ENCODE assay signal across 9 mouse cellular contexts in the genomic region with DNA sequence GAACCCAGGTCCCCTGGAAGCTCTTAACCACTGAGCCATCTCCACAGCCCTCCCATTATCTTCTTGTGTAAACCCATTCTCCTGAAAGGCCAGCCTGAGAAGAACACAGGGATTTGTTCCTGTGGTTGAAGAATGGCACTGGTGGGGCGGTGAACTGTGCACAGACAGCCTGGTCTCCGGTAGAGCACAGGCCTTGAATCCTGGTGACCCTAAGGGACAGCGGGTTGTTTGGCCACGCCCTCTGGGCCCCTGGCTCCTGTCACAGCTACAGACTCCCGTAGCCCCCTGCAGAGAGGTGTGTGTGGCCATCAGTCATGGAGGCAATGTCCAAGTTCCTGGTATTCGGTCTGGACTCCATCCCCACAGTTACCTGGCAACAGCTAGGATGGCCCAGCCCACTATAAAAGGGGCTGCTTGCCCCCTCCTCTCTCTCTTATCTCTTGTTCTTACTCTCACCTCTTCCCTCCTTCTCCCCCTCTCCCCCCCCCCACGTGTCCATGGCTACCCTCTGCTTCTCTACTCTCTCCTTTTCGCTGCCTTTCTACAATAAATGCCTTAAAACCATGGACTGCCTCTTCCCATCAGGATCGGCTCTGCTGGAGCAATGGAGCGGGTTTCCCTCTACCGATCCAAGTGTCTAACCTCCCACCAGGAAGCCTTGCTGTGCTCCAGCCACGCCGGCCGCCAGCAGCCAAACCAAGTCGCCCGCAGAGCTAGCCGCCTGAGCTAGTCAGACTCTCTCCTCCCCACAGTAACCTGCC. TPM values are rescaled to one million over a fixed set of nuclear protein-coding genes. Genes with fewer than 3 reads are reported as not detected.
DNase-seq lines count a peak whose midpoint lies in the region; ATAC-seq and TF ChIP-seq lines count a peak whose summit lies in the region.
"Had no signal": no experiment of that assay in that cellular context is flagged by ENCODE, and none has a peak within 500 bp of the region (broad histone marks: within the 10 kb centered on the region; RNA-seq: fewer than 3 reads in every experiment).

No protein-coding gene starts in this region.

- H3K4me1 ChIP-seq in intestine, embryonic 14.5 days (replicated peaks; ENCODE audit: control insufficient read depth, insufficient read depth, low read length), result 0 out of 2 replicates have a peak, but pooled peaks cover 7% of the 10 kb centered on the region
- no peaks in the 10 kb centered on the region for H3K4me1 ChIP-seq in intestine, postnatal 0 days (replicated peaks; ENCODE audit: control insufficient read depth, insufficient read depth, low read length)
- no peaks in the 10 kb centered on the region for H3K4me1 ChIP-seq in hindbrain, embryonic 14.5 days (replicated peaks; ENCODE audit: control insufficient read depth, insufficient read depth, low read length)
- no peaks in the 10 kb centered on the region for H3K4me1 ChIP-seq in midbrain, postnatal 0 days (ENCODE audit: insufficient read depth, low read length)
- H3K4me1 ChIP-seq in liver, embryonic 12.5 days, result no peaks in the 10 kb centered on the region

- H3K4me2 ChIP-seq in intestine, embryonic 14.5 days (ENCODE audit: low read length), result 0 out of 2 replicates have a peak overlapping the region, but pooled peaks have one; percentile 11
- no peak overlapping the region for H3K4me2 ChIP-seq in intestine, postnatal 0 days (replicated peaks; ENCODE audit: low read depth)
- peak overlapping the region; percentile 36 for H3K4me2 ChIP-seq in hindbrain, embryonic 14.5 days (replicated peaks)
- peak overlapping the region; percentile 36 for H3K4me2 ChIP-seq in midbrain, postnatal 0 days (ENCODE audit: low read depth, low read length, poor library complexity, severe bottlenecking)
- H3K4me2 ChIP-seq in liver, embryonic 12.5 days, result no peak overlapping the region

- 0 out of 2 replicates have a peak, but pooled peaks cover 3% of the 10 kb centered on the region for H3K27me3 ChIP-seq in intestine, embryonic 14.5 days (replicated peaks; ENCODE audit: control insufficient read depth, insufficient read depth, low read length)
- no peaks in the 10 kb centered on the region for H3K27me3 ChIP-seq in intestine, postnatal 0 days (replicated peaks; ENCODE audit: control insufficient read depth, insufficient read depth, low read length)
- H3K27me3 ChIP-seq in hindbrain, embryonic 14.5 days (ENCODE audit: control insufficient read depth, insufficient read depth, low read length), result no peaks in the 10 kb centered on the region; the same call in 1 of the 2 replicates
- peaks cover 3% of the 10 kb centered on the region; the same call in 1 of the 2 replicates for H3K27me3 ChIP-seq in midbrain, postnatal 0 days (ENCODE audit: insufficient read depth, low read length)
- H3K27me3 ChIP-seq in liver, embryonic 12.5 days (replicated peaks), result peaks cover 29% of the 10 kb centered on the region

- 30% methylated on average over 17 of the region's 17 CpGs for WGBS in intestine, embryonic 14.5 days
- WGBS in intestine, postnatal 0 days, result 35% methylated on average over 17 of the region's 17 CpGs
- 11% methylated on average over 17 of the region's 17 CpGs for WGBS in hindbrain, embryonic 14.5 days
- WGBS in midbrain, postnatal 0 days, result 7% methylated on average over 17 of the region's 17 CpGs
- 42% methylated on average over 17 of the region's 17 CpGs for WGBS in liver, embryonic 12.5 days (ENCODE audit: insufficient replicate concordance)

- no peak overlapping the region for H3K27ac ChIP-seq in intestine, embryonic 14.5 days (ENCODE audit: low read depth)
- no peak overlapping the region for H3K27ac ChIP-seq in intestine, postnatal 0 days (ENCODE audit: low read depth, low read length)
- H3K27ac ChIP-seq in hindbrain, embryonic 14.5 days, result no peak overlapping the region
- H3K27ac ChIP-seq in midbrain, postnatal 0 days (ENCODE audit: low read depth, low read length), result no peak overlapping the region
- no peak overlapping the region for H3K27ac ChIP-seq in liver, embryonic 12.5 days

- H3K4me3 ChIP-seq in intestine, embryonic 14.5 days (ENCODE audit: low read depth, low read length), result no peak overlapping the region
- no peak overlapping the region for H3K4me3 ChIP-seq in intestine, postnatal 0 days (ENCODE audit: low read depth, low read length)
- H3K4me3 ChIP-seq in hindbrain, embryonic 14.5 days (replicated peaks; ENCODE audit: low read length), result no peak overlapping the region
- H3K4me3 ChIP-seq in midbrain, postnatal 0 days (ENCODE audit: low read depth, low read length), result no peak overlapping the region
- H3K4me3 ChIP-seq in liver, embryonic 12.5 days, result no peak overlapping the region

- H3K9ac ChIP-seq in intestine, embryonic 14.5 days (ENCODE audit: low read length), result no peak overlapping the region
- H3K9ac ChIP-seq in intestine, postnatal 0 days (ENCODE audit: low read depth, low read length), result no peak overlapping the region
- H3K9ac ChIP-seq in hindbrain, embryonic 14.5 days, result peak overlapping the region; percentile 32; the same call in 1 of the 2 replicates
- H3K9ac ChIP-seq in midbrain, postnatal 0 days (replicated peaks; ENCODE audit: low read length, poor library complexity, severe bottlenecking), result no peak overlapping the region
- no peak overlapping the region for H3K9ac ChIP-seq in liver, embryonic 12.5 days

- ATAC-seq in intestine, embryonic 14.5 days (replicated peaks; ENCODE audit: low FRiP score, low TSS enrichment, low read depth), result no peak
- ATAC-seq in intestine, postnatal 0 days, result no peak
- ATAC-seq in hindbrain, embryonic 14.5 days (ENCODE audit: low FRiP score), result peak; percentile 21; the same call in 1 of the 2 replicates
- ATAC-seq in midbrain, postnatal 0 days (ENCODE audit: low FRiP score), result no peak; the same call in 1 of the 2 replicates
- ATAC-seq in liver, embryonic 12.5 days, result no peak

- H3K9me3 ChIP-seq in intestine, embryonic 14.5 days (ENCODE audit: control insufficient read depth, low read length), result no peaks in the 10 kb centered on the region
- no peaks in the 10 kb centered on the region for H3K9me3 ChIP-seq in intestine, postnatal 0 days (ENCODE audit: control insufficient read depth)
- H3K9me3 ChIP-seq in hindbrain, embryonic 14.5 days (ENCODE audit: control insufficient read depth, low read length), result no peaks in the 10 kb centered on the region
- H3K9me3 ChIP-seq in midbrain, postnatal 0 days (ENCODE audit: low read length), result no peaks in the 10 kb centered on the region
- H3K9me3 ChIP-seq in liver, embryonic 12.5 days (replicated peaks), result no peaks in the 10 kb centered on the region; the same call in 1 of the 2 replicates

- no peak for DNase-seq in intestine, embryonic 14.5 days (ENCODE audit: low spot score)
- peak; percentile 30 for DNase-seq in embryo, embryonic 11 days
- no peak for DNase-seq in hindbrain, embryonic 14.5 days (ENCODE audit: low spot score)
- no peak for DNase-seq in midbrain, postnatal 0 days (ENCODE audit: low spot score)
- no peak for DNase-seq in kidney, postnatal 36 days
- no peak for DNase-seq in c-Kit-positive CD71-positive TER-119-positive erythroid progenitor cells, embryonic 14.5 days (ENCODE audit: low spot score)
- DNase-seq: kidney, postnatal 25 days had no signal

- H3K36me3 ChIP-seq in intestine, embryonic 14.5 days (ENCODE audit: control insufficient read depth, insufficient read depth, low read length), result no peaks in the 10 kb centered on the region
- H3K36me3 ChIP-seq in intestine, postnatal 0 days (ENCODE audit: control insufficient read depth, insufficient read depth), result no peaks in the 10 kb centered on the region
- H3K36me3 ChIP-seq in hindbrain, embryonic 14.5 days (replicated peaks; ENCODE audit: control insufficient read depth, insufficient read depth), result no peaks in the 10 kb centered on the region
- no peaks in the 10 kb centered on the region for H3K36me3 ChIP-seq in midbrain, postnatal 0 days (ENCODE audit: insufficient read depth, low read length)
- no peaks in the 10 kb centered on the region for H3K36me3 ChIP-seq in liver, embryonic 12.5 days

- no peak for TF ChIP-seq CTCF in intestine, postnatal 0 days (IDR thresholded peaks at IDR 0.05; ENCODE audit: low read depth)
- no peak for TF ChIP-seq CTCF in midbrain, postnatal 0 days (IDR thresholded peaks at IDR 0.05)

RNA-seq across cellular contexts. Expression of a gene that starts 20.5 kb away (rescaled TPM):
- polyA plus RNA-seq in intestine, embryonic 14.5 days (2014; fragmentation: Nextera tagmentation; extraction: Ambion mirVana), result 1.3 and 2.3 TPM in 2 replicates
- polyA plus RNA-seq in intestine, postnatal 0 days (2015; fragmentation: Nextera tagmentation; extraction: Ambion mirVana), result 7.3 and 8.1 TPM in 2 replicates
- polyA plus RNA-seq in hindbrain, embryonic 14.5 days (2014; fragmentation: Nextera tagmentation; extraction: Ambion mirVana), result 2.1 and 3.0 TPM in 2 replicates
- not detected in 2 replicates for total RNA-seq in midbrain, postnatal 0 days (2014; rRNA removed)
- 2.1 and 5.0 TPM in 2 replicates for polyA plus RNA-seq in midbrain, postnatal 0 days (2015; fragmentation: Nextera tagmentation; extraction: Ambion mirVana)
- 0.71 TPM in 1 of 2 replicates, not detected in the other for polyA plus RNA-seq in liver, embryonic 12.5 days (2016; fragmentation: Nextera tagmentation; extraction: Ambion mirVana)

RNA-seq across cellular contexts. Expression of a gene that starts 47.7 kb away (rescaled TPM):
- 17.6 and 18.7 TPM in 2 replicates for polyA plus RNA-seq in intestine, embryonic 14.5 days (2014; fragmentation: Nextera tagmentation; extraction: Ambion mirVana)
- 2.7 and 2.9 TPM in 2 replicates for polyA plus RNA-seq in intestine, postnatal 0 days (2015; fragmentation: Nextera tagmentation; extraction: Ambion mirVana)
- 7.2 and 12.0 TPM in 2 replicates for polyA plus RNA-seq in hindbrain, embryonic 14.5 days (2014; fragmentation: Nextera tagmentation; extraction: Ambion mirVana)
- 13.4 and 16.5 TPM in 2 replicates for total RNA-seq in midbrain, postnatal 0 days (2014; rRNA removed)
- 6.7 and 7.0 TPM in 2 replicates for polyA plus RNA-seq in midbrain, postnatal 0 days (2015; fragmentation: Nextera tagmentation; extraction: Ambion mirVana)
- 3.5 and 3.9 TPM in 2 replicates for polyA plus RNA-seq in liver, embryonic 12.5 days (2016; fragmentation: Nextera tagmentation; extraction: Ambion mirVana)

Comparison
In these comparisons a context has a peak if more than half of its experiments do, and no peak if none do; other contexts are left out.
1. H3K4me2 ChIP-seq: peak in intestine, embryonic 14.5 days (single experiment), hindbrain, embryonic 14.5 days (single experiment) and midbrain, postnatal 0 days (single experiment); none in intestine, postnatal 0 days (single experiment) and liver, embryonic 12.5 days (single experiment).